Mouse (Mus musculus) cerebellum, adult 2 months (tissue): ENCODE results near the gene Pigv. TPM values are rescaled to one million over a fixed set of nuclear protein-coding genes. Genes with fewer than 3 reads are reported as not detected.
"Not testable (repeated sequence)": the region's sequence is repeated elsewhere in the genome, so short reads cannot be mapped to it uniquely, and the experiment has no call there.

Experiments
- DNase-seq, 2 experiments: peaks; one replicate each; pipeline ENCODE4 v3.0.0; 2021
- H3K27ac ChIP-seq: fragments of 200-500 bp; 2 replicates; pipeline ENCODE4 v1.5.1; 2012; ENCODE audit warnings: low read length, control low read depth, inconsistent platforms; ENCODE audit not compliant: insufficient read depth
- H3K27me3 ChIP-seq: fragments of 200-500 bp; 2 replicates; pipeline ENCODE4 v1.6.1; 2012; ENCODE audit warnings: inconsistent platforms, mild to moderate bottlenecking, low read length, moderate library complexity; ENCODE audit not compliant: control insufficient read depth, insufficient read depth
- H3K4me1 ChIP-seq: fragments of 200-500 bp; 2 replicates; pipeline ENCODE4 v1.6.1; 2011; ENCODE audit warnings: low read length; ENCODE audit not compliant: control insufficient read depth, insufficient read depth
- H3K4me3 ChIP-seq: fragments of 200-500 bp; replicated peaks from 2 replicates; pipeline ENCODE3; 2011; ENCODE audit warnings: mild to moderate bottlenecking, low read depth, low read length, control low read depth; ENCODE audit not compliant: insufficient read depth
- CTCF ChIP-seq: fragments of 200-500 bp; IDR thresholded peaks from 2 replicates; pipeline ENCODE4 v1.5.1; 2011; ENCODE audit warnings: low read depth, mild to moderate bottlenecking, control low read depth, low read length, moderate library complexity, borderline replicate concordance; ENCODE audit not compliant: insufficient read depth
- POLR2A ChIP-seq: fragments of 200-500 bp; IDR thresholded peaks from 2 replicates; pipeline ENCODE4 v1.6.1; 2011; ENCODE audit warnings: low read length, control low read depth, borderline replicate concordance; ENCODE audit not compliant: insufficient read depth
- WGBS: fragments of 180-500 bp; shearing (Covaris S2); methylation state at CpG from one replicate; pipeline ENCODE4 v1.1.7; 2018; 5-methylcytosine and 5-hydroxymethylcytosine counted together
- polyA plus RNA-seq: library from polyadenylated mRNA; depleted of rRNA; stranded (reverse); fragments of >200 nt; gene quantifications from 2 replicates; pipeline ENCODE4 v1.2.3, GENCODE M21; 2012

Gene Pigv
- polyA plus RNA-seq, 1 experiment = 11.1 TPM

- Histone ChIP-seq H3K4me3 (no peak overlapping the region), H3K27ac (peak overlapping the region; percentile 8), H3K27me3 (no peaks in the 10 kb centered on the region), H3K4me1 (peaks cover 25% of the 10 kb centered on the region)
- 0% methylated on average over 10 of the region's 10 CpGs for WGBS
- DNase-seq = peak; percentile 97 to 98
- TF ChIP-seq CTCF (no peak), POLR2A (no peak)
These were observed 12.0 kb downstream of the Pigv start for GRCm38 (mm10) chr4:133660193-133661155.

- Histone ChIP-seq H3K4me1 (peaks cover 22% of the 10 kb centered on the region), H3K27ac (peak overlapping the region; percentile 8), H3K4me3 (no peak overlapping the region), H3K27me3 (no peaks in the 10 kb centered on the region)
- WGBS = 28% methylated on average over 15 of the region's 15 CpGs
- TF ChIP-seq CTCF = no peak
- no peak for TF ChIP-seq POLR2A
- no peak for DNase-seq
These were observed 12.8 kb downstream of the Pigv start for GRCm38 (mm10) chr4:133659497-133660192.

DNA sequence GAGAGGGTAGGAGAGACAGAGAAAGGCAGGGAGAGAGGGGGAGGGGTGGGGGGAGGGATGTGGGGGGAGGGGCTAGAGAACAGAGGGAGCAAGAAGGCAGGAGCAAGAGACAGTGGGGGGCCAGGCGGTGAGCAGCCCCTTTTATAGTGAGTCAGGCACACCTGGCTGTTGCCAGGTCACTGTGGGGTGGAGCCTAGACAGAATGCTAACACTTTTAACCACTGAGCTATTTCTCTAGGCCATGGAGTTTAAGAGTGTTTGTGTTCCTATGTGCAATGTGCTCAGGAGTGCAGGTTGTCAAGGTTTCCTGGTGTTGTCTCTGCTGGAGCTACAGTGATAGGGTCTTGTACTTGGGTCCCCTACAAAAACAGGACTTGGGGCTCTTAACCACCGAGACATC, 13.7 kb downstream of the Pigv start:
- Histone ChIP-seq H3K27me3 (no peaks in the 10 kb centered on the region), H3K4me1 (peaks cover 22% of the 10 kb centered on the region), H3K4me3 (no peak overlapping the region), H3K27ac (no peak overlapping the region)
- TF ChIP-seq POLR2A (no peak), CTCF (no peak)
- DNase-seq = no peak
- WGBS = 69% methylated on average over 2 of the region's 2 CpGs

DNA sequence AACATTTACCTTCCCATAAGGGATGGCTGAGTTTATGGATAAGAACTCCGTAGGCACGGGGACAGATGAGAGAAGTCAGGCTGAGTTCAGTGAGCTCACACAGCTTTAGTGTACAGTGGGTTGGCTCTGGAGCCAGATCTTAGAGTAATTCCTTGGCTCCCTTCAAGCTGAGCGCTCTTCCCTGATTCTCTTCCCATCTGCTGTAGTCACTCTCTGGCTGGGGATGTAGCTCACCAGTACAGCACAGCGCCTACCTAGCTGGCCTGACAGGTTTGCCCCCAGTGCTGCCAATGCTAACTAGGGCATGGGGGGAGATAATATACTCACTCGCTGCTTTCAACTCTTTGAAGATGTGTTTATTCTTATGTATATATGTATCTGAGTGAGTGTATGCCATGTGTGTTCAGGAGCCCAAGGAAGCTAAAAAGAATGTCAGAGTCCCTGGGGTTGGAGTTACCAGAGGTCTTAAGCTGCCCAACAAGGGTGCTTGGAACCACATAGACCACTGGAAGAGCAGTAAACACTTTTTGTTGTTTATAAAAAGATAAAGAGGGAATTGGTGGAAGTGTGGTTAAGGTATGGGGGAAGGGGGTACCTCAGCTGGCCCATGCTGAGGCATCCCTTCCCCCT, 14.5 kb downstream of the Pigv start:
- no peak overlapping the region for H3K4me3 ChIP-seq
- DNase-seq = no peak
- no peaks in the 10 kb centered on the region for H3K27me3 ChIP-seq
- TF ChIP-seq CTCF (no peak), POLR2A (no peak)
- 29% methylated on average over 5 of the region's 5 CpGs for WGBS
- H3K27ac ChIP-seq = no peak overlapping the region
- peaks cover 22% of the 10 kb centered on the region for H3K4me1 ChIP-seq

DNA sequence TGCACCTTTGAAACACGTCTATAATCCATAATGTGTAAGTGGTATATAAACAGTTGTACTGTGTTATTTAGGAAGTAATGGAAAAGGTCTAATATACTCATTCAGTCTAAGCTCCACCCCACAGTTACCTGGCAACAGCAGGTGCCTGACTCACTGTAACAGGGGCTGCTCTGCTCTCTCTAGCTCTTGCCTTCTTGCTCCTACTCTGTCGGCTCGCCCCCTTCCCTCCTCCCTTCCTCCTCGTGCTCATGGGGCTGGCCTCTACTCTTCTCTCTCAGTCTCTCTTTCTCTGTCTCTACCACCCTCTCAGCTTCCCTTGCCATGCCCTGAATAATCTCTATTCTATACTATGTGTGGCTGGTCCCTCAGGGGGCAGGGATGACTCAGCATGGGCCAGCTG, 15.4 kb downstream of the Pigv start:
- DNase-seq = no peak
- no peak overlapping the region for H3K27ac ChIP-seq
- peaks cover 22% of the 10 kb centered on the region for H3K4me1 ChIP-seq
- no peaks in the 10 kb centered on the region for H3K27me3 ChIP-seq
- TF ChIP-seq POLR2A = no peak
- TF ChIP-seq CTCF = no peak
- H3K4me3 ChIP-seq = no peak overlapping the region
- 36% methylated on average over 4 of the region's 4 CpGs for WGBS

- Histone ChIP-seq H3K4me3 (no peak overlapping the region), H3K4me1 (peaks cover 22% of the 10 kb centered on the region), H3K27me3 (no peaks in the 10 kb centered on the region), H3K27ac (no peak overlapping the region)
- TF ChIP-seq POLR2A (no peak), CTCF (no peak)
- DNase-seq = no peak
- WGBS = 82% methylated on average over 4 of the region's 4 CpGs
These were observed 16.2 kb downstream of the Pigv start for GRCm38 (mm10) chr4:133656294-133656693.

DNA sequence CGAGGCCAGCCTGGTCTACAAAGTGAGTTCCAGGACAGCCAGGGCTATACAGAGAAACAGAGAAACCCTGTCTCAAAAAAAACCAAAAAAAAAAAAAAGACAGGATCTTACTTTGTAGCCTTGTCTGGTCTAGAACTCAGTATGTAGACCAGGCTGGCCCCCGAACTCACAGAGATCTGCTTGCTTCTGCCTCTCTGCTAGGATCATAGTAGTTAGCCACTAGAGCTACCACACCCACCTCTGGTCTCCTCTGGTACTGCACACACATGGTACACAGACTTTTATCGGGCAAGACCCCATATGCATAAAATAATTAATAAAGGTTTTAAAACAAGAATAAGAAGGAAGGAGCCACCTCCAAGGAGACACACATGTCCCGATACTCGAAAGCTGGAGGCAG, 18.4 kb downstream of the Pigv start:
- H3K27ac ChIP-seq, H3K27me3 ChIP-seq, H3K4me1 ChIP-seq, H3K4me3 ChIP-seq, DNase-seq: not testable (repeated sequence)
- WGBS = 96% methylated on average over 5 of the region's 5 CpGs
